Mouse (Mus musculus): Measurements from ENCODE around the gene Pld2.
"Not testable (repeated sequence)": the region's sequence is repeated elsewhere in the genome, so short reads cannot be mapped to it uniquely, and the experiment has no call there.

GRCm38 (mm10) chr11:70523306-70523989 lies 16.4 kb upstream of the Pld2 start:
- not testable (repeated sequence) for TF ChIP-seq CTCF (IDR thresholded peaks at IDR 0.05; ENCODE audit: low read depth, low read length); POLR2A (IDR thresholded peaks at IDR 0.05; ENCODE audit: extremely low read depth, insufficient read depth, low read length)
